Mouse (Mus musculus): ENCODE results near the gene Gm26920. TPM values are rescaled to one million over a fixed set of nuclear protein-coding genes. Genes with fewer than 3 reads are reported as not detected.

Gene Gm26920
- total RNA-seq, 2 experiments from 2014 or later: 2.8 TPM; not detected in 1

Other genes starting within 250 kb of the Gm26920 start
- 5.3 and 6.6 TPM in 2 replicates for gene Zfp940, start 236.7 kb downstream of the Gm26920 start, total RNA-seq (2014; fragmentation: Nextera tagmentation)
- 3.9 and 4.6 TPM in 2 replicates for gene Zfp940, start 236.7 kb downstream of the Gm26920 start, total RNA-seq (2017)
- gene Zfp420, start 230.4 kb downstream of the Gm26920 start, total RNA-seq (2014; fragmentation: Nextera tagmentation): 8.2 and 8.4 TPM in 2 replicates
- gene Zfp420, start 230.4 kb downstream of the Gm26920 start, total RNA-seq (2017): 2.8 and 4.3 TPM in 2 replicates
- gene Zfp27, start 183.8 kb downstream of the Gm26920 start, total RNA-seq (2014; fragmentation: Nextera tagmentation): 6.1 and 8.0 TPM in 2 replicates
- 10.9 and 13.4 TPM in 2 replicates for gene Zfp27, start 183.8 kb downstream of the Gm26920 start, total RNA-seq (2017)
- gene Zfp383, start 182.2 kb downstream of the Gm26920 start, total RNA-seq (2014; fragmentation: Nextera tagmentation): 3.7 TPM in 1 of 2 replicates, not detected in the other
- 0.31 and 2.8 TPM in 2 replicates for gene Zfp383, start 182.2 kb downstream of the Gm26920 start, total RNA-seq (2017)
- gene Zfp74, start 136.3 kb downstream of the Gm26920 start, total RNA-seq (2014; fragmentation: Nextera tagmentation): 10.7 and 12.4 TPM in 2 replicates
- 6.9 and 9.3 TPM in 2 replicates for gene Zfp74, start 136.3 kb downstream of the Gm26920 start, total RNA-seq (2017)
- 16.5 and 22.3 TPM in 2 replicates for gene Zfp568, start 106.5 kb downstream of the Gm26920 start, total RNA-seq (2014; fragmentation: Nextera tagmentation)
- 50.3 and 51.3 TPM in 2 replicates for gene Zfp568, start 106.5 kb downstream of the Gm26920 start, total RNA-seq (2017)
- 0.52 and 2.4 TPM in 2 replicates for gene Zfp14, start 39.0 kb downstream of the Gm26920 start, total RNA-seq (2014; fragmentation: Nextera tagmentation)
- 1.2 and 1.4 TPM in 2 replicates for gene Zfp14, start 39.0 kb downstream of the Gm26920 start, total RNA-seq (2017)
- gene Zfp82, start 17.5 kb downstream of the Gm26920 start, total RNA-seq (2014; fragmentation: Nextera tagmentation): 7.0 and 9.2 TPM in 2 replicates
- 3.0 and 9.6 TPM in 2 replicates for gene Zfp82, start 17.5 kb downstream of the Gm26920 start, total RNA-seq (2017)
- 7.6 and 15.7 TPM in 2 replicates for gene Zfp566, start 117 bp upstream of the Gm26920 start, total RNA-seq (2014; fragmentation: Nextera tagmentation)
- 3.2 and 6.0 TPM in 2 replicates for gene Zfp566, start 117 bp upstream of the Gm26920 start, total RNA-seq (2017)
- gene Zfp260, start 4.4 kb upstream of the Gm26920 start, total RNA-seq (2014; fragmentation: Nextera tagmentation): 41.6 and 58.5 TPM in 2 replicates
- 26.1 and 28.7 TPM in 2 replicates for gene Zfp260, start 4.4 kb upstream of the Gm26920 start, total RNA-seq (2017)
- 9.7 and 13.3 TPM in 2 replicates for gene Zfp382, start 31.5 kb upstream of the Gm26920 start, total RNA-seq (2014; fragmentation: Nextera tagmentation)
- gene Zfp382, start 31.5 kb upstream of the Gm26920 start, total RNA-seq (2017): 7.7 and 8.3 TPM in 2 replicates
- gene Zfp146, start 79.3 kb upstream of the Gm26920 start, total RNA-seq (2014; fragmentation: Nextera tagmentation): 52.0 and 61.0 TPM in 2 replicates
- 80.7 and 101 TPM in 2 replicates for gene Zfp146, start 79.3 kb upstream of the Gm26920 start, total RNA-seq (2017)
- not detected in 2 replicates for gene Cox7a1, start 93.7 kb upstream of the Gm26920 start, total RNA-seq (2014; fragmentation: Nextera tagmentation)
- gene Cox7a1, start 93.7 kb upstream of the Gm26920 start, total RNA-seq (2017): 1.5 TPM in 1 of 2 replicates, not detected in the other
- 236 and 240 TPM in 2 replicates for gene Capns1, start 108.4 kb upstream of the Gm26920 start, total RNA-seq (2014; fragmentation: Nextera tagmentation)
- gene Capns1, start 108.4 kb upstream of the Gm26920 start, total RNA-seq (2017): 176 and 196 TPM in 2 replicates
- 79.3 and 81.3 TPM in 2 replicates for gene Polr2i, start 141.5 kb upstream of the Gm26920 start, total RNA-seq (2014; fragmentation: Nextera tagmentation)
- 62.3 and 79.3 TPM in 2 replicates for gene Polr2i, start 141.5 kb upstream of the Gm26920 start, total RNA-seq (2017)
- gene Tbcb, start 141.9 kb upstream of the Gm26920 start, total RNA-seq (2014; fragmentation: Nextera tagmentation): 113 and 115 TPM in 2 replicates
- 48.2 and 53.7 TPM in 2 replicates for gene Tbcb, start 141.9 kb upstream of the Gm26920 start, total RNA-seq (2017)
- not detected in 2 replicates for gene Ovol3, start 145.3 kb upstream of the Gm26920 start, total RNA-seq (2014; fragmentation: Nextera tagmentation)
- gene Ovol3, start 145.3 kb upstream of the Gm26920 start, total RNA-seq (2017): not detected in 2 replicates
- not detected in 2 replicates for gene Thap8, start 189.7 kb upstream of the Gm26920 start, total RNA-seq (2014; fragmentation: Nextera tagmentation)
- gene Thap8, start 189.7 kb upstream of the Gm26920 start, total RNA-seq (2017): 0.57 TPM in 1 of 2 replicates, not detected in the other
- gene Wdr62, start 190.0 kb upstream of the Gm26920 start, total RNA-seq (2014; fragmentation: Nextera tagmentation): 21.6 and 29.4 TPM in 2 replicates
- 4.0 and 5.8 TPM in 2 replicates for gene Wdr62, start 190.0 kb upstream of the Gm26920 start, total RNA-seq (2017)
- gene Clip3, start 201.3 kb upstream of the Gm26920 start, total RNA-seq (2014; fragmentation: Nextera tagmentation): not detected in 2 replicates
- not detected in 2 replicates for gene Clip3, start 201.3 kb upstream of the Gm26920 start, total RNA-seq (2017)
- 32.6 and 33.3 TPM in 2 replicates for gene Alkbh6, start 218.3 kb upstream of the Gm26920 start, total RNA-seq (2014; fragmentation: Nextera tagmentation)
- gene Alkbh6, start 218.3 kb upstream of the Gm26920 start, total RNA-seq (2017): 30.1 and 35.5 TPM in 2 replicates
- 6.3 and 8.7 TPM in 2 replicates for gene Syne4, start 224.4 kb upstream of the Gm26920 start, total RNA-seq (2014; fragmentation: Nextera tagmentation)
- 0.99 TPM in 1 of 2 replicates, not detected in the other for gene Syne4, start 224.4 kb upstream of the Gm26920 start, total RNA-seq (2017)
- gene E130208F15Rik, start 231.3 kb upstream of the Gm26920 start, total RNA-seq (2014; fragmentation: Nextera tagmentation): 0.60 TPM in 1 of 2 replicates, not detected in the other
- gene E130208F15Rik, start 231.3 kb upstream of the Gm26920 start, total RNA-seq (2017): 1.6 and 2.5 TPM in 2 replicates
- gene Sdhaf1, start 233.5 kb upstream of the Gm26920 start, total RNA-seq (2014; fragmentation: Nextera tagmentation): 10.5 and 11.8 TPM in 2 replicates
- 7.8 and 12.9 TPM in 2 replicates for gene Sdhaf1, start 233.5 kb upstream of the Gm26920 start, total RNA-seq (2017)

All from granulocyte monocyte progenitor cell, adult 5-6 weeks (primary cell).